Mouse (Mus musculus) ovary, postnatal 36 days (tissue): ENCODE results near the gene Larp4b.
"Not testable (repeated sequence)": the region's sequence is repeated elsewhere in the genome, so short reads cannot be mapped to it uniquely, and the experiment has no call there.

Experiments used
- DNase-seq: peaks from one replicate; pipeline ENCODE4 v3.0.0; 2022; ENCODE audit warnings: low spot score, mixed read lengths

Larp4b gene

GRCm38 (mm10) chr13:9093316-9094155, at the start of gene Larp4b:
TSS of gene Larp4b (plus strand) at chr13:9093881.
- DNase-seq = peak; percentile 96

GRCm38 (mm10) chr13:9044731-9045130, 49.0 kb upstream of the Larp4b start:
- DNase-seq = no peak

GRCm38 (mm10) chr13:9052049-9052691, 41.5 kb upstream of the Larp4b start:
- DNase-seq = not testable (repeated sequence)

GRCm38 (mm10) chr13:9057277-9057676, 36.4 kb upstream of the Larp4b start:
- DNase-seq = no peak

- DNase-seq = no peak
These were observed 35.0 kb upstream of the Larp4b start for GRCm38 (mm10) chr13:9058706-9059105.

- no peak for DNase-seq
These were observed 32.3 kb upstream of the Larp4b start for GRCm38 (mm10) chr13:9061394-9061793.

- no peak for DNase-seq
These were observed 29.5 kb upstream of the Larp4b start for GRCm38 (mm10) chr13:9064196-9064595.

- DNase-seq = no peak
These were observed 27.6 kb upstream of the Larp4b start for GRCm38 (mm10) chr13:9066107-9066506.

GRCm38 (mm10) chr13:9071008-9071407, 22.7 kb upstream of the Larp4b start:
- DNase-seq = no peak

- peak; percentile 39 for DNase-seq
These were observed 19.9 kb upstream of the Larp4b start for GRCm38 (mm10) chr13:9073818-9074217.

GRCm38 (mm10) chr13:9075825-9076592, 17.7 kb upstream of the Larp4b start:
- DNase-seq = no peak

GRCm38 (mm10) chr13:9082128-9082883, 11.4 kb upstream of the Larp4b start:
- no peak for DNase-seq

- peak; percentile 41 for DNase-seq
These were observed 702 bp downstream of the Larp4b start for GRCm38 (mm10) chr13:9094186-9094980.

- no peak for DNase-seq
These were observed 5.6 kb downstream of the Larp4b start for GRCm38 (mm10) chr13:9099289-9099688.

GRCm38 (mm10) chr13:9100517-9100916, 6.8 kb downstream of the Larp4b start:
- DNase-seq = no peak

- no peak for DNase-seq
These were observed 12.6 kb downstream of the Larp4b start for GRCm38 (mm10) chr13:9106246-9106645.

- DNase-seq = no peak
These were observed 13.5 kb downstream of the Larp4b start for GRCm38 (mm10) chr13:9106992-9107858.

- no peak for DNase-seq
These were observed 20.1 kb downstream of the Larp4b start for GRCm38 (mm10) chr13:9113735-9114134.

GRCm38 (mm10) chr13:9120835-9121542, 27.3 kb downstream of the Larp4b start:
- DNase-seq = no peak
